Mouse (Mus musculus): ENCODE measurements around the gene Ptgs1. TPM values are rescaled to one million over a fixed set of nuclear protein-coding genes. Genes with fewer than 3 reads are reported as not detected.
A peak's percentile ranks its signal among the peaks of the same experiment; 100 is the strongest.

Gene Ptgs1
- polyA plus RNA-seq, 1 experiment from 2014 or later: 3.9 TPM

GRCm38 (mm10) chr2:36220106-36220505 lies 10.1 kb upstream of the Ptgs1 start:
- Histone ChIP-seq H3K9me3 (ENCODE audit: control insufficient read depth, low read length) (no peaks in the 10 kb centered on the region), H3K27ac (ENCODE audit: low read depth, low read length) (no peak overlapping the region), H3K4me1 (ENCODE audit: control insufficient read depth, insufficient read depth, low read length) (no peaks in the 10 kb centered on the region), H3K36me3 (ENCODE audit: control insufficient read depth, insufficient read depth, low read length) (no peaks in the 10 kb centered on the region), H3K9ac (ENCODE audit: low read length) (no peak overlapping the region), H3K27me3 (ENCODE audit: control insufficient read depth, insufficient read depth, low read length) (no peaks in the 10 kb centered on the region), H3K4me3 (ENCODE audit: low read depth, low read length) (no peak overlapping the region), H3K4me2 (ENCODE audit: low read depth) (no peak overlapping the region)
- DNase-seq (ENCODE audit: low spot score) (no peak), ATAC-seq (ENCODE audit: insufficient read depth, low FRiP score, low TSS enrichment) (no peak)
- WGBS: 89% methylated on average over 8 of the region's 8 CpGs

- WGBS: 75% methylated on average over 4 of the region's 4 CpGs
- no peak overlapping the region for H3K27ac ChIP-seq (ENCODE audit: low read depth, low read length)
- H3K9me3 ChIP-seq (ENCODE audit: control insufficient read depth, low read length): no peaks in the 10 kb centered on the region
- H3K4me1 ChIP-seq (ENCODE audit: control insufficient read depth, insufficient read depth, low read length): no peaks in the 10 kb centered on the region
- H3K4me3 ChIP-seq (ENCODE audit: low read depth, low read length): no peak overlapping the region
- H3K4me2 ChIP-seq (ENCODE audit: low read depth): no peak overlapping the region
- no peak for DNase-seq (ENCODE audit: low spot score)
- H3K9ac ChIP-seq (ENCODE audit: low read length): no peak overlapping the region
- no peaks in the 10 kb centered on the region for H3K27me3 ChIP-seq (ENCODE audit: control insufficient read depth, insufficient read depth, low read length)
- ATAC-seq (ENCODE audit: insufficient read depth, low FRiP score, low TSS enrichment): no peak
- no peaks in the 10 kb centered on the region for H3K36me3 ChIP-seq (ENCODE audit: control insufficient read depth, insufficient read depth, low read length)
Observed at GRCm38 (mm10) chr2:36220891-36221290, 9.3 kb upstream of the Ptgs1 start.

- H3K27me3 ChIP-seq (ENCODE audit: control insufficient read depth, insufficient read depth, low read length): no peaks in the 10 kb centered on the region
- H3K4me3 ChIP-seq (ENCODE audit: low read depth, low read length): no peak overlapping the region
- H3K9ac ChIP-seq (ENCODE audit: low read length): no peak overlapping the region
- H3K27ac ChIP-seq (ENCODE audit: low read depth, low read length): no peak overlapping the region
- DNase-seq (ENCODE audit: low spot score) (no peak), ATAC-seq (ENCODE audit: insufficient read depth, low FRiP score, low TSS enrichment) (no peak)
- no peak overlapping the region for H3K4me2 ChIP-seq (ENCODE audit: low read depth)
- H3K9me3 ChIP-seq (ENCODE audit: control insufficient read depth, low read length): no peaks in the 10 kb centered on the region
- WGBS: 59% methylated on average over 7 of the region's 7 CpGs
- H3K36me3 ChIP-seq (ENCODE audit: control insufficient read depth, insufficient read depth, low read length): no peaks in the 10 kb centered on the region
- H3K4me1 ChIP-seq (ENCODE audit: control insufficient read depth, insufficient read depth, low read length): no peaks in the 10 kb centered on the region
Observed at GRCm38 (mm10) chr2:36222168-36222848, 7.9 kb upstream of the Ptgs1 start.

- ATAC-seq (ENCODE audit: insufficient read depth, low FRiP score, low TSS enrichment): no peak
- no peaks in the 10 kb centered on the region for H3K36me3 ChIP-seq (ENCODE audit: control insufficient read depth, insufficient read depth, low read length)
Observed at GRCm38 (mm10) chr2:36223436-36223835, 6.8 kb upstream of the Ptgs1 start.

GRCm38 (mm10) chr2:36224153-36224552 lies 6.1 kb upstream of the Ptgs1 start:
- no peak overlapping the region for H3K9ac ChIP-seq (ENCODE audit: low read length)
- DNase-seq (ENCODE audit: low spot score) (no peak), ATAC-seq (ENCODE audit: insufficient read depth, low FRiP score, low TSS enrichment) (no peak)
- no peaks in the 10 kb centered on the region for H3K27me3 ChIP-seq (ENCODE audit: control insufficient read depth, insufficient read depth, low read length)
- 88% methylated on average over 7 of the region's 7 CpGs for WGBS
- H3K4me1 ChIP-seq (ENCODE audit: control insufficient read depth, insufficient read depth, low read length): no peaks in the 10 kb centered on the region
- H3K4me3 ChIP-seq (ENCODE audit: low read depth, low read length): no peak overlapping the region
- no peaks in the 10 kb centered on the region for H3K9me3 ChIP-seq (ENCODE audit: control insufficient read depth, low read length)
- H3K36me3 ChIP-seq (ENCODE audit: control insufficient read depth, insufficient read depth, low read length): no peaks in the 10 kb centered on the region
- H3K4me2 ChIP-seq (ENCODE audit: low read depth): no peak overlapping the region
- no peak overlapping the region for H3K27ac ChIP-seq (ENCODE audit: low read depth, low read length)

More at GRCm38 (mm10) chr2:36223436-36223835, 6.8 kb upstream of the Ptgs1 start:
- H3K4me2 ChIP-seq (ENCODE audit: low read depth): no peak overlapping the region
- no peaks in the 10 kb centered on the region for H3K27me3 ChIP-seq (ENCODE audit: control insufficient read depth, insufficient read depth, low read length)
- H3K27ac ChIP-seq (ENCODE audit: low read depth, low read length): no peak overlapping the region
- H3K4me1 ChIP-seq (ENCODE audit: control insufficient read depth, insufficient read depth, low read length): no peaks in the 10 kb centered on the region
- DNase-seq (ENCODE audit: low spot score): no peak
- no peaks in the 10 kb centered on the region for H3K9me3 ChIP-seq (ENCODE audit: control insufficient read depth, low read length)
- H3K4me3 ChIP-seq (ENCODE audit: low read depth, low read length): no peak overlapping the region
- no peak overlapping the region for H3K9ac ChIP-seq (ENCODE audit: low read length)

- H3K27me3 ChIP-seq (ENCODE audit: control insufficient read depth, insufficient read depth, low read length): no peaks in the 10 kb centered on the region
- H3K4me2 ChIP-seq (ENCODE audit: low read depth): no peak overlapping the region
- 44% methylated on average over 2 of the region's 2 CpGs for WGBS
- DNase-seq (ENCODE audit: low spot score) (no peak), ATAC-seq (ENCODE audit: insufficient read depth, low FRiP score, low TSS enrichment) (no peak)
- H3K9me3 ChIP-seq (ENCODE audit: control insufficient read depth, low read length): no peaks in the 10 kb centered on the region
- H3K9ac ChIP-seq (ENCODE audit: low read length): no peak overlapping the region
- no peak overlapping the region for H3K4me3 ChIP-seq (ENCODE audit: low read depth, low read length)
- no peak overlapping the region for H3K27ac ChIP-seq (ENCODE audit: low read depth, low read length)
- H3K4me1 ChIP-seq (ENCODE audit: control insufficient read depth, insufficient read depth, low read length): no peaks in the 10 kb centered on the region
- no peaks in the 10 kb centered on the region for H3K36me3 ChIP-seq (ENCODE audit: control insufficient read depth, insufficient read depth, low read length)
Observed at GRCm38 (mm10) chr2:36224599-36224998, 5.6 kb upstream of the Ptgs1 start.

- DNase-seq (ENCODE audit: low spot score) (no peak), ATAC-seq (ENCODE audit: insufficient read depth, low FRiP score, low TSS enrichment) (no peak)
- Histone ChIP-seq H3K27me3 (ENCODE audit: control insufficient read depth, insufficient read depth, low read length) (no peaks in the 10 kb centered on the region), H3K36me3 (ENCODE audit: control insufficient read depth, insufficient read depth, low read length) (no peaks in the 10 kb centered on the region), H3K4me1 (ENCODE audit: control insufficient read depth, insufficient read depth, low read length) (0 out of 2 replicates have a peak, but pooled peaks cover 2% of the 10 kb centered on the region), H3K4me2 (ENCODE audit: low read depth) (peak overlapping the region; percentile 59), H3K9me3 (ENCODE audit: control insufficient read depth, low read length) (no peaks in the 10 kb centered on the region), H3K4me3 (ENCODE audit: low read depth, low read length) (peak overlapping the region; percentile 28), H3K27ac (ENCODE audit: low read depth, low read length) (no peak overlapping the region), H3K9ac (ENCODE audit: low read length) (no peak overlapping the region)
- WGBS: 34% methylated on average over 9 of the region's 10 CpGs
Observed at GRCm38 (mm10) chr2:36230967-36231366, 741 bp downstream of the Ptgs1 start.

GRCm38 (mm10) chr2:36234526-36235368 lies 4.5 kb downstream of the Ptgs1 start:
- Histone ChIP-seq H3K4me2 (ENCODE audit: low read depth) (no peak overlapping the region), H3K27ac (ENCODE audit: low read depth, low read length) (no peak overlapping the region), H3K9ac (ENCODE audit: low read length) (no peak overlapping the region), H3K9me3 (ENCODE audit: control insufficient read depth, low read length) (no peaks in the 10 kb centered on the region), H3K27me3 (ENCODE audit: control insufficient read depth, insufficient read depth, low read length) (no peaks in the 10 kb centered on the region), H3K36me3 (ENCODE audit: control insufficient read depth, insufficient read depth, low read length) (no peaks in the 10 kb centered on the region), H3K4me1 (ENCODE audit: control insufficient read depth, insufficient read depth, low read length) (0 out of 2 replicates have a peak, but pooled peaks cover 2% of the 10 kb centered on the region), H3K4me3 (ENCODE audit: low read depth, low read length) (no peak overlapping the region)
- no peak for DNase-seq (ENCODE audit: low spot score)
- no peak for ATAC-seq (ENCODE audit: insufficient read depth, low FRiP score, low TSS enrichment)
- WGBS: 65% methylated on average over 7 of the region's 7 CpGs

GRCm38 (mm10) chr2:36235917-36236316 lies 5.7 kb downstream of the Ptgs1 start:
- no peaks in the 10 kb centered on the region for H3K9me3 ChIP-seq (ENCODE audit: control insufficient read depth, low read length)
- no peak overlapping the region for H3K4me2 ChIP-seq (ENCODE audit: low read depth)
- no peak overlapping the region for H3K9ac ChIP-seq (ENCODE audit: low read length)
- ATAC-seq (ENCODE audit: insufficient read depth, low FRiP score, low TSS enrichment) (no peak), DNase-seq (ENCODE audit: low spot score) (no peak)
- no peak overlapping the region for H3K27ac ChIP-seq (ENCODE audit: low read depth, low read length)
- no peaks in the 10 kb centered on the region for H3K4me1 ChIP-seq (ENCODE audit: control insufficient read depth, insufficient read depth, low read length)
- no peaks in the 10 kb centered on the region for H3K27me3 ChIP-seq (ENCODE audit: control insufficient read depth, insufficient read depth, low read length)
- WGBS: 68% methylated on average over 4 of the region's 4 CpGs
- no peaks in the 10 kb centered on the region for H3K36me3 ChIP-seq (ENCODE audit: control insufficient read depth, insufficient read depth, low read length)
- H3K4me3 ChIP-seq (ENCODE audit: low read depth, low read length): no peak overlapping the region

Data from neural tube, embryonic 11.5 days (tissue).